Mouse (Mus musculus): ENCODE data around the gene Dennd2a.
"Not testable (repeated sequence)": the region's sequence is repeated elsewhere in the genome, so short reads cannot be mapped to it uniquely, and the experiment has no call there.

The Dennd2a gene

GRCm38 (mm10) chr6:39450580-39450979 lies 107.1 kb downstream of the Dennd2a start:
- no peak for DNase-seq (ENCODE audit: low spot score)

GRCm38 (mm10) chr6:39447429-39448185 lies 110.1 kb downstream of the Dennd2a start:
- DNase-seq (ENCODE audit: low spot score): no peak

GRCm38 (mm10) chr6:39445801-39446572 lies 111.7 kb downstream of the Dennd2a start:
- no peak for DNase-seq (ENCODE audit: low spot score)

GRCm38 (mm10) chr6:39442786-39443287 lies 114.8 kb downstream of the Dennd2a start:
- no peak for DNase-seq (ENCODE audit: low spot score)

GRCm38 (mm10) chr6:39440207-39440606 lies 117.5 kb downstream of the Dennd2a start:
- DNase-seq (ENCODE audit: low spot score): no peak

- DNase-seq (ENCODE audit: low spot score): not testable (repeated sequence)
These were observed 120.1 kb downstream of the Dennd2a start for GRCm38 (mm10) chr6:39437519-39437918.

GRCm38 (mm10) chr6:39435875-39436274 lies 121.8 kb downstream of the Dennd2a start:
- no peak for DNase-seq (ENCODE audit: low spot score)

- DNase-seq (ENCODE audit: low spot score): no peak
These were observed 122.7 kb downstream of the Dennd2a start for GRCm38 (mm10) chr6:39434886-39435492.

- no peak for DNase-seq (ENCODE audit: low spot score)
These were observed 123.4 kb downstream of the Dennd2a start for GRCm38 (mm10) chr6:39434111-39434885.

GRCm38 (mm10) chr6:39433701-39434100 lies 124.0 kb downstream of the Dennd2a start:
- DNase-seq (ENCODE audit: low spot score): no peak

GRCm38 (mm10) chr6:39433174-39433573 lies 124.5 kb downstream of the Dennd2a start:
- no peak for DNase-seq (ENCODE audit: low spot score)

- no peak for DNase-seq (ENCODE audit: low spot score)
These were observed 126.9 kb downstream of the Dennd2a start for GRCm38 (mm10) chr6:39430722-39431121.

- no peak for DNase-seq (ENCODE audit: low spot score)
These were observed 128.5 kb downstream of the Dennd2a start for GRCm38 (mm10) chr6:39429007-39429788.

- no peak for DNase-seq (ENCODE audit: low spot score)
These were observed 130.2 kb downstream of the Dennd2a start for GRCm38 (mm10) chr6:39427276-39428003.

- DNase-seq (ENCODE audit: low spot score): no peak
These were observed 130.9 kb downstream of the Dennd2a start for GRCm38 (mm10) chr6:39426725-39427124.

- no peak for DNase-seq (ENCODE audit: low spot score)
These were observed 132.5 kb downstream of the Dennd2a start for GRCm38 (mm10) chr6:39425181-39425580.

- DNase-seq (ENCODE audit: low spot score): no peak
These were observed 134.0 kb downstream of the Dennd2a start for GRCm38 (mm10) chr6:39423686-39424085.

- no peak for DNase-seq (ENCODE audit: low spot score)
These were observed 134.5 kb downstream of the Dennd2a start for GRCm38 (mm10) chr6:39423130-39423551.

GRCm38 (mm10) chr6:39420867-39421266 lies 136.8 kb downstream of the Dennd2a start:
- no peak for DNase-seq (ENCODE audit: low spot score)

All from ovary, postnatal 10 days (tissue).